Mouse (Mus musculus) myocyte (in vitro differentiated cells): ENCODE measurements around the gene Cbfb.

Experiments
- CEBPB ChIP-seq: IDR thresholded peaks from 2 replicates; pipeline ENCODE4 v1.6.1; 2011; ENCODE audit warnings: mild to moderate bottlenecking, moderate library complexity; ENCODE audit not compliant: poor library complexity, insufficient read depth, severe bottlenecking
- E2F4 ChIP-seq: IDR thresholded peaks from one replicate; pipeline ENCODE4 v1.6.1; 2011; ENCODE audit warnings: mild to moderate bottlenecking, control low read depth, moderate library complexity; ENCODE audit not compliant: insufficient read depth
- MAX ChIP-seq: IDR thresholded peaks from one replicate; pipeline ENCODE4 v1.6.1; 2011; ENCODE audit warnings: low read depth, mild to moderate bottlenecking, control low read depth
- MYOD1 ChIP-seq, 3 experiments: IDR thresholded peaks; one replicate each; pipeline ENCODE4 v1.6.1; 2011; ENCODE audit warnings: control low read depth in 2 of 3, low read depth in 2 of 3, mild to moderate bottlenecking in 2 of 3, moderate library complexity in 1 of 3; ENCODE audit not compliant: insufficient read length in 2 of 3, control insufficient read depth in 1 of 3
- MYOG ChIP-seq, 3 experiments: IDR thresholded peaks; one replicate each; pipeline ENCODE4 v1.6.1; 2011; ENCODE audit warnings: control low read depth in 2 of 3, low read depth in 2 of 3, mild to moderate bottlenecking in 2 of 3; ENCODE audit not compliant: insufficient read length in 2 of 3, control insufficient read depth in 1 of 3, insufficient read depth in 1 of 3
- POLR2A ChIP-seq: IDR thresholded peaks from one replicate; pipeline ENCODE4 v1.6.1; 2011; ENCODE audit warnings: low read depth, mild to moderate bottlenecking, control low read depth, moderate library complexity; ENCODE audit not compliant: insufficient read length
- POLR2AphosphoS2 ChIP-seq: IDR thresholded peaks from one replicate; pipeline ENCODE4 v1.6.1; 2011; ENCODE audit warnings: low read depth, control low read depth; ENCODE audit not compliant: insufficient read length
- REST ChIP-seq: IDR thresholded peaks from one replicate; pipeline ENCODE4 v1.6.1; 2011; ENCODE audit warnings: mild to moderate bottlenecking, control low read depth, moderate library complexity; ENCODE audit not compliant: insufficient read depth, insufficient read length
- SRF ChIP-seq: IDR thresholded peaks from one replicate; pipeline ENCODE4 v1.6.1; 2011; ENCODE audit warnings: low read depth; ENCODE audit not compliant: control insufficient read depth, insufficient read length
- TCF12 ChIP-seq: IDR thresholded peaks from one replicate; pipeline ENCODE4 v1.6.1; 2011; ENCODE audit warnings: mild to moderate bottlenecking, control low read depth; ENCODE audit not compliant: poor library complexity, insufficient read depth, severe bottlenecking
- TCF3 ChIP-seq: IDR thresholded peaks from one replicate; pipeline ENCODE4 v1.6.1; 2011; ENCODE audit warnings: low read depth, control low read depth; ENCODE audit not compliant: insufficient read length
- USF1 ChIP-seq: IDR thresholded peaks from one replicate; pipeline ENCODE4 v1.6.1; 2011; ENCODE audit warnings: low read depth, mild to moderate bottlenecking, control low read depth, moderate library complexity

DNA sequence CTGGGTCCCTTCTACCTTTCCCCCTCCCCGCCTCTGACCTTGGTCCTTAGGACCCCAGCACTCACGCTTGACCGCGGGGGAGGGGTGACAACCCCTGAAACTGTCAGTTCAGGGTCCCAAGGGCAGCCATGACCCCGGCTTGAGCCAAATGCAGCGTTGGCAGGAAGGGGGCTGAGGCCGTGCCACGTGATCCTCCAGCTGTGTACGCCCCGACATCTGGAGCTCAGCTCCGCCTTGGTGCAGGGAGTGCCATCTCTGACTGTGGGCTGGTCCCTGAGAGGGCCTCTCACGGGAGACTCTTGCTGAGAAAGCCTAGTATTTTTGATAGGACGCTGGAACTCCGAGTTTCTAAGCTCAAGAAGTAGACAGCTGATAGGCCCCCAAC, 84.5 kb downstream of the Cbfb start, which contains the start of gene B3gnt9:
- no peak for TF ChIP-seq TCF12
- peak; percentile 42 for TF ChIP-seq POLR2A
- TF ChIP-seq USF1, result peak; percentile 88
- TF ChIP-seq SRF, result no peak
- TF ChIP-seq E2F4, result no peak
- no peak for TF ChIP-seq MYOG (IDR thresholded peaks at IDR 0.05; ENCODE audit: control insufficient read depth in 1 of 3, insufficient read depth in 1 of 3, insufficient read length in 2 of 3, low read depth in 2 of 3)
- TF ChIP-seq POLR2AphosphoS2, result peak; percentile 71
- no peak for TF ChIP-seq REST
- TF ChIP-seq CEBPB, result no peak
- peak in 2 of 3 experiments; percentile 30 to 34 for TF ChIP-seq MYOD1 (IDR thresholded peaks at IDR 0.05; ENCODE audit: control insufficient read depth in 1 of 3, insufficient read length in 2 of 3, low read depth in 2 of 3)
- no peak for TF ChIP-seq MAX
- TF ChIP-seq TCF3, result no peak
